Mouse (Mus musculus): ENCODE results near the gene Tmed1. TPM values are rescaled to one million over a fixed set of nuclear protein-coding genes. Genes with fewer than 3 reads are reported as not detected.

Gene Tmed1
- polyA plus RNA-seq, 1 experiment from 2014 or later: 52.7 TPM

DNA sequence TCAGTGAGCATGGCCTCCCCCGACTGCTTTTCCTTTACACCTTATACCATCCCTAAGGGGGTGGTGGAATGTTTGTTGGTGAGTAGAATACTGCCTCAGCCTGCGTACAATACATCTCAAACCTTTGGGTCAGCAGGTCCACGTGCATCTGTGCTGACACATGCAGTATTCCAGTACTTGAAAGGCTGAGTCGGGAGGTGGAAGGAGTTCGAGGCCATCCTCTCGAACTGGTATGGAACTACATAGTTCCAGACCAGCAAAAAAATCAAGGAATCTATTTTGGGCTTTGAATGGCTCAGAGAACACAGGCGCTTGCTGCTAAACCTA, 600 bp upstream of the Tmed1 start:
- peak overlapping the region; percentile 79 for H3K9ac ChIP-seq (replicated peaks; ENCODE audit: low read depth, low read length)
- ATAC-seq: no peak
- H3K36me3 ChIP-seq (ENCODE audit: control insufficient read depth, insufficient read depth): peaks cover 4% of the 10 kb centered on the region; the same call in 1 of the 2 replicates
- H3K4me1 ChIP-seq (replicated peaks; ENCODE audit: control insufficient read depth, insufficient read depth, low read length): peaks cover 16% of the 10 kb centered on the region
- H3K27ac ChIP-seq (ENCODE audit: low read length): peak overlapping the region; percentile 84
- H3K4me3 ChIP-seq (replicated peaks; ENCODE audit: low read length): peak overlapping the region; percentile 79
- no peaks in the 10 kb centered on the region for H3K9me3 ChIP-seq (ENCODE audit: control insufficient read depth, low read length)
- 4% methylated on average over 7 of the region's 7 CpGs for WGBS
- H3K27me3 ChIP-seq (replicated peaks; ENCODE audit: control insufficient read depth, insufficient read depth, low read length): no peaks in the 10 kb centered on the region
- peak overlapping the region; percentile 78 for H3K4me2 ChIP-seq (ENCODE audit: low read length)

DNA sequence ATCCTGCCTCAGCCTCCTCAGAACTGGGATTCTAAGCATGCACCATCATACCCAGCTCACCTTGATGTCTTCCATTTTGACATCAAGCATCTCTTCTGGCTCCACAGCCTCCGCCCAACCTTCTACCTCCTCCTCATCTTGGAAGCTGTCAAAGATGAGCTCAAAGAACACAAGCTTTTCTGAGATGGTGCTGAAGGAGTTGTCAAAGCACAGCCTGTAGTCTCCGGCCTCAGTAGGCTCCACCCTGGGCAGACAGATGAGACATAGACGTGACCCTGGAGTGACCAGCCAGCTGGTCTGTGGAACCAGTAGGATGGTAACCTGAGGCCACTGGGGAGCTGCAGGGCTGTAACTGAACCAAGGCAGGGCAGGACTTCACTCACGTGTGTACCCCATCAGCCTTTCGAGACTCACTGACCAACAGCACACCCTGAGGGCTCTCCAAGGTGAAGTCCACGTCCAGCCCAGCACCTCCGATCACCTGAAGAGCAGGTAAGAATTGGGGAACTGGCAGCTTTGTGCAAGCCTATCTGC, 1.1 kb downstream of the Tmed1 start:
- ATAC-seq: no peak
- Histone ChIP-seq H3K4me3 (replicated peaks; ENCODE audit: low read length) (peak overlapping the region; percentile 79), H3K9ac (replicated peaks; ENCODE audit: low read depth, low read length) (peak overlapping the region; percentile 79; the same call in 1 of the 2 replicates), H3K4me2 (ENCODE audit: low read length) (peak overlapping the region; percentile 78), H3K27me3 (replicated peaks; ENCODE audit: control insufficient read depth, insufficient read depth, low read length) (no peaks in the 10 kb centered on the region), H3K4me1 (replicated peaks; ENCODE audit: control insufficient read depth, insufficient read depth, low read length) (peaks cover 16% of the 10 kb centered on the region), H3K36me3 (ENCODE audit: control insufficient read depth, insufficient read depth) (peaks cover 14% of the 10 kb centered on the region; the same call in 1 of the 2 replicates), H3K27ac (ENCODE audit: low read length) (no peak overlapping the region), H3K9me3 (ENCODE audit: control insufficient read depth, low read length) (no peaks in the 10 kb centered on the region)
- WGBS: 87% methylated on average over 7 of the region's 7 CpGs

DNA sequence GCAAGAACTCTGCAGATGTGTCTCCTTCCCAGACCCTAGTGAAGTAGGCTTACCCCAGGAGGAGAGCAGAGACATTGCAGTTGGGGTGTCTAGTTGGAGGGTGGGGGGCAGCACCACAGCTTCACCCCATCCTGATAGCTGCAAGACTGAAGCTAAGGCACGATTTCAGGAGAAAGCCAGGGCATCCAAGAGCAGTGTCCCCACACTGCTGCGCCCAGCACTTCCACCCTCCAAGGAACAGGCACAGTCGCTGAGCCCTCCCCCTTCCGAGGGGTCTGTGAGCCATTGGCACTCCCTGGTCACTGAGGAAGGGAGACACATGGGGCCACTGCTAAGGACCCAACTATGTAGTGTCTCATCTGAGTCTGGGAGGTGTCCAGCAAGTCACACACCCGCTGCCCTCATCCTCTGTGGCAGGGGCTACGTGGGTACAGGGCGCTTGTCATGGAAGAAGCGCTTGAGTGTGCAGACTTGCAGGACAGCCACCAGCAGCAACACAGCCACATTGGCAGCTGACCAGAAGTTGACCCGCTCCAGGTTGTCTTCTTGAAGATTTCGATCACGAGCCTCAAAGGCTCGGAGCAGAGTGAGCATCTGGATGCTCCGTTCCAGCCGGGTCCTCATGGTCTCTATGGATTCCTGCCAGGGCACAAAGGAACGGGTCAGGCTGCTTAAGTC, 2.2 kb downstream of the Tmed1 start:
- Histone ChIP-seq H3K4me2 (ENCODE audit: low read length) (no peak overlapping the region), H3K9ac (replicated peaks; ENCODE audit: low read depth, low read length) (no peak overlapping the region), H3K9me3 (ENCODE audit: control insufficient read depth, low read length) (no peaks in the 10 kb centered on the region), H3K4me3 (replicated peaks; ENCODE audit: low read length) (no peak overlapping the region), H3K4me1 (replicated peaks; ENCODE audit: control insufficient read depth, insufficient read depth, low read length) (peaks cover 16% of the 10 kb centered on the region), H3K27me3 (replicated peaks; ENCODE audit: control insufficient read depth, insufficient read depth, low read length) (no peaks in the 10 kb centered on the region), H3K27ac (ENCODE audit: low read length) (no peak overlapping the region), H3K36me3 (ENCODE audit: control insufficient read depth, insufficient read depth) (peaks cover 17% of the 10 kb centered on the region; the same call in 1 of the 2 replicates)
- no peak for ATAC-seq
- 92% methylated on average over 15 of the region's 15 CpGs for WGBS

GRCm38 (mm10) chr9:21505767-21506166, 4.3 kb downstream of the Tmed1 start:
- ATAC-seq: no peak
- H3K9ac ChIP-seq (replicated peaks; ENCODE audit: low read depth, low read length): no peak overlapping the region
- H3K9me3 ChIP-seq (ENCODE audit: control insufficient read depth, low read length): no peaks in the 10 kb centered on the region
- no peak overlapping the region for H3K27ac ChIP-seq (ENCODE audit: low read length)
- peaks cover 12% of the 10 kb centered on the region for H3K4me1 ChIP-seq (replicated peaks; ENCODE audit: control insufficient read depth, insufficient read depth, low read length)
- no peak overlapping the region for H3K4me2 ChIP-seq (ENCODE audit: low read length)
- H3K4me3 ChIP-seq (replicated peaks; ENCODE audit: low read length): no peak overlapping the region
- peaks cover 17% of the 10 kb centered on the region; the same call in 1 of the 2 replicates for H3K36me3 ChIP-seq (ENCODE audit: control insufficient read depth, insufficient read depth)
- no peaks in the 10 kb centered on the region for H3K27me3 ChIP-seq (replicated peaks; ENCODE audit: control insufficient read depth, insufficient read depth, low read length)

- no peak overlapping the region for H3K4me2 ChIP-seq (ENCODE audit: low read length)
- no peak overlapping the region for H3K27ac ChIP-seq (ENCODE audit: low read length)
- H3K9me3 ChIP-seq (ENCODE audit: control insufficient read depth, low read length): no peaks in the 10 kb centered on the region
- 97% methylated on average over 8 of the region's 8 CpGs for WGBS
- H3K9ac ChIP-seq (replicated peaks; ENCODE audit: low read depth, low read length): no peak overlapping the region
- H3K4me1 ChIP-seq (replicated peaks; ENCODE audit: control insufficient read depth, insufficient read depth, low read length): no peaks in the 10 kb centered on the region
- peaks cover 27% of the 10 kb centered on the region for H3K36me3 ChIP-seq (ENCODE audit: control insufficient read depth, insufficient read depth)
- H3K4me3 ChIP-seq (replicated peaks; ENCODE audit: low read length): no peak overlapping the region
- no peak for ATAC-seq
- H3K27me3 ChIP-seq (replicated peaks; ENCODE audit: control insufficient read depth, insufficient read depth, low read length): no peaks in the 10 kb centered on the region
Measured at GRCm38 (mm10) chr9:21503352-21503751, 6.7 kb downstream of the Tmed1 start.

GRCm38 (mm10) chr9:21498284-21498902, 11.7 kb downstream of the Tmed1 start:
- Histone ChIP-seq H3K27ac (ENCODE audit: low read length) (no peak overlapping the region), H3K4me1 (replicated peaks; ENCODE audit: control insufficient read depth, insufficient read depth, low read length) (no peaks in the 10 kb centered on the region), H3K4me2 (ENCODE audit: low read length) (no peak overlapping the region), H3K36me3 (ENCODE audit: control insufficient read depth, insufficient read depth) (peaks cover 10% of the 10 kb centered on the region), H3K9ac (replicated peaks; ENCODE audit: low read depth, low read length) (no peak overlapping the region), H3K9me3 (ENCODE audit: control insufficient read depth, low read length) (no peaks in the 10 kb centered on the region), H3K27me3 (replicated peaks; ENCODE audit: control insufficient read depth, insufficient read depth, low read length) (no peaks in the 10 kb centered on the region), H3K4me3 (replicated peaks; ENCODE audit: low read length) (no peak overlapping the region)
- WGBS: 91% methylated on average over 12 of the region's 12 CpGs
- ATAC-seq: no peak

GRCm38 (mm10) chr9:21497664-21498063, 12.4 kb downstream of the Tmed1 start:
- ATAC-seq: no peak
- no peak overlapping the region for H3K4me3 ChIP-seq (replicated peaks; ENCODE audit: low read length)
- H3K9me3 ChIP-seq (ENCODE audit: control insufficient read depth, low read length): no peaks in the 10 kb centered on the region
- H3K27ac ChIP-seq (ENCODE audit: low read length): no peak overlapping the region
- H3K36me3 ChIP-seq (ENCODE audit: control insufficient read depth, insufficient read depth): peaks cover 10% of the 10 kb centered on the region
- no peaks in the 10 kb centered on the region for H3K4me1 ChIP-seq (replicated peaks; ENCODE audit: control insufficient read depth, insufficient read depth, low read length)
- WGBS: 90% methylated on average over 2 of the region's 2 CpGs
- no peaks in the 10 kb centered on the region for H3K27me3 ChIP-seq (replicated peaks; ENCODE audit: control insufficient read depth, insufficient read depth, low read length)
- no peak overlapping the region for H3K9ac ChIP-seq (replicated peaks; ENCODE audit: low read depth, low read length)
- H3K4me2 ChIP-seq (ENCODE audit: low read length): no peak overlapping the region

DNA sequence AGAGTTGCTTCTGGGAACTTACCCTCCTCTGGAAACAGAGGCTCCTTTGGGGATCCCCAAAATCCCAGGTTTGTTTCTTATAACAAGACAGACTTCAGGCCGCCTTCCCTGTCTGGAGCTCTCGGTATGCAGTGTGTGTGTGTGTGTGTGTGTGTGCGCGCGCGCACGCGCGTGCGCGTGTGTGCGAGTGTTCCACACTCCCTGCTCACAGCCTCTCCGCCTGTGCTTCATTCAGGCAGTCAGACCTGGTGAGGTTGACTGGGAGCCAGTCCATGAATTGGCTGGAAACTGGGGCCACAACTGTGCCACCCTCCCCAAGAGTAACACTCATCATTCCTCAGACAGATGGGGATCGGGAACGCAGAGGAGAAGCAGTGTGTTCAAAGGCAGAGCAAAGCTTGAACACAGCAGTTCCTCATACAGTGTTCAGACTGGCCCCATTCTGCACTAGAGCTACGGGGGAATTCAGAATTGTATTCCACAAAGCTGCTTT, 13.0 kb downstream of the Tmed1 start:
- Histone ChIP-seq H3K4me1 (replicated peaks; ENCODE audit: control insufficient read depth, insufficient read depth, low read length) (no peaks in the 10 kb centered on the region), H3K9ac (replicated peaks; ENCODE audit: low read depth, low read length) (no peak overlapping the region), H3K4me2 (ENCODE audit: low read length) (no peak overlapping the region), H3K27ac (ENCODE audit: low read length) (0 out of 2 replicates have a peak overlapping the region, but pooled peaks have one; percentile 9), H3K27me3 (replicated peaks; ENCODE audit: control insufficient read depth, insufficient read depth, low read length) (no peaks in the 10 kb centered on the region), H3K36me3 (ENCODE audit: control insufficient read depth, insufficient read depth) (peaks cover 10% of the 10 kb centered on the region), H3K9me3 (ENCODE audit: control insufficient read depth, low read length) (no peaks in the 10 kb centered on the region), H3K4me3 (replicated peaks; ENCODE audit: low read length) (no peak overlapping the region)
- no peak for ATAC-seq
- WGBS: 90% methylated on average over 16 of the region's 16 CpGs

GRCm38 (mm10) chr9:21496308-21497049, 13.6 kb downstream of the Tmed1 start:
- Histone ChIP-seq H3K27me3 (replicated peaks; ENCODE audit: control insufficient read depth, insufficient read depth, low read length) (no peaks in the 10 kb centered on the region), H3K4me2 (ENCODE audit: low read length) (no peak overlapping the region), H3K9ac (replicated peaks; ENCODE audit: low read depth, low read length) (no peak overlapping the region), H3K4me3 (replicated peaks; ENCODE audit: low read length) (no peak overlapping the region), H3K27ac (ENCODE audit: low read length) (no peak overlapping the region), H3K9me3 (ENCODE audit: control insufficient read depth, low read length) (no peaks in the 10 kb centered on the region), H3K36me3 (ENCODE audit: control insufficient read depth, insufficient read depth) (peaks cover 10% of the 10 kb centered on the region), H3K4me1 (replicated peaks; ENCODE audit: control insufficient read depth, insufficient read depth, low read length) (no peaks in the 10 kb centered on the region)
- 90% methylated on average over 19 of the region's 19 CpGs for WGBS
- ATAC-seq: no peak
